Mouse (Mus musculus): ENCODE measurements around the gene Tcp11l2. TPM values are rescaled to one million over a fixed set of nuclear protein-coding genes. Genes with fewer than 3 reads are reported as not detected.

Gene Tcp11l2
- 10 to 100 TPM; 20.8 to 24.9 TPM for total RNA-seq (2021)

GRCm38 (mm10) chr10:84576395-84577070 is at the start of gene Tcp11l2:
Gene Tcp11l2 (plus strand): TSS chr10:84576626.
- intact Hi-C loops (cut with DNase I) = loop anchor here (5.0 kb wide), 1 partner anchor 44 kb away; the partner anchor contains the start of gene Ckap4
- DNase-seq (ENCODE audit: low spot score in 2 of 2) = peak; percentile 90 to 92

DNA sequence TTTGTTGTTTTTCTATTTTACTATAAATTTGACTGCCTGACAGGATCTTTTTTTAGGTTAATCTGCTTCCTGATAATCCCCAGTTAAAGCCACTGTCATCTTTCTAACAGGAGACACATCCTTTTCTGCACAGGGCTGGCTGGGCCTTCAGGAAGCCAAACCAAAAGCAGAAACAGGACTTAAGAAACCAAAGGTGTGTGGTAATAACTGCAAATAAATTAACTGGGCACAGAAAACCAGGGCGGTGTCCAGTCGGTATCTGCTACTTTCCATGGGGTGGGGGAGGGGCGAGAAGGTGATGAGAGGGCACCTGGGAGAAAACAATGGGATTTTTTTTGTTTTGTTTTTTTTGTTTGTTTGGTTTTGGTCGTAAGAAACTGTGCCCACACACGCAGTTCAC is 49.4 kb upstream of the Tcp11l2 start:
- no peak for DNase-seq (ENCODE audit: low spot score in 2 of 2)
- intact Hi-C loops (cut with DNase I) = no loop called here

DNA sequence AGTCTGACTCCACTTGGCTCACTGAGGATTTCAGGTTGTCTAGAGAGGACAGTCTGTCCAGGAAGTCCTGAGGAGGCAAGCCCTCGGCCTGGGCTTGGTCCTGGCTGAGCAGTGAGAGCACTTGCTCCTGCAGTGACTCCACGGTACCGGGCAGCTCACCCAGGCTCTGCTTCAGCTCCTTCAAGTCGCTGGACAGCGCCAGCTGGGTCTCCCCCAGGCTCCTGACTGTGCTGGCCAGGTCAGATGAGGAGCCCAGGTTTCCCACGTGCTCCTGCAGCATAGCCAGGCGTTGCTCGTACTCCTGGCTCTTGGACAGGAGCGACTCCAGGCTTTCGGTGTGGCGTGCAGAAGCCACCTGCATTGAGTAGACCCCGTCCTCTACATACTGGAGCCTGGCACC is 48.8 kb upstream of the Tcp11l2 start:
- DNase-seq (ENCODE audit: low spot score in 2 of 2) = no peak
- intact Hi-C loops (cut with DNase I) = no loop called here

DNA sequence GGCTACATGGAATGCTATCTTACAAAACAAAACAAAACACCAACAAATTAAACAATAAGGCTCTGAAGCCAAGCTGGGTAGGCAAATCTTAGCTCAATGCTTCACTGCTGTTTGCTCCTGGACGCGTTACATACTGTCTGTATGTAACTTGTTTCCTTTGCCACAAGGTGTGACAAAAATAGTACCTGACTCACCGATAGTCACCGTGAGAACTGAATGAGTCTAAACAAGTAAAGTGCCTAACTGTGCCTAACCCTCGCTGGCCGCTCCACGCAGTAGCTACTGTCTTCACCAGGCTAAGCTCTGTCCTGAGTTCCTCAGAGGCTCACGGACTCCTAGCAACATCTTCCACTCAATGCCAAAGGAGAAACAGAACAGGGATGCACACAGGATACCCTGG is 46.0 kb upstream of the Tcp11l2 start:
- DNase-seq (ENCODE audit: low spot score in 2 of 2) = no peak
- intact Hi-C loops (cut with DNase I) = loop anchor here (5.0 kb wide), 2 partner anchors 47 to 92 kb away; partner anchors contain the start of genes Polr3b and Tcp11l2

DNA sequence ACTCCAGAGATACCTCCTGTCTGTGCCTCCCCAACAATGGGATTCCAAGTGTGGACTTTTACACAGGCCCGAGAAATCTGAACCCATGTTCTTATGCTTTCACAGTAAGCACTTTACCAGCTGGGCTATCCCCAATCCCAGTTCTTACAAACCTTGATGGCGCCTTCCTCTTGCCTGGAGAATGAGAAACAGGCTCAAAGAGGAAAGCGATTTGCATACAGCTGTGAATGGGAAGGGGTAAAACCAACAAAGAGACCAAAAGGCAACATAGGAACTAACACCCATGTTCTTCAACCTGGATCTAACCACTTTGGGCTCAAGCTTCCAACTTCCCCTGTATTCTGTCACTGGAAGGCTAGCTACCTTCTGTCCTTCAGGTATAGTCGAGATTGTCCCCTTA is 44.9 kb upstream of the Tcp11l2 start:
- intact Hi-C loops (cut with DNase I) = loop anchor here (5.0 kb wide), 2 partner anchors 46 to 91 kb away; partner anchors contain the start of genes Polr3b and Tcp11l2
- DNase-seq (ENCODE audit: low spot score in 2 of 2) = no peak

DNA sequence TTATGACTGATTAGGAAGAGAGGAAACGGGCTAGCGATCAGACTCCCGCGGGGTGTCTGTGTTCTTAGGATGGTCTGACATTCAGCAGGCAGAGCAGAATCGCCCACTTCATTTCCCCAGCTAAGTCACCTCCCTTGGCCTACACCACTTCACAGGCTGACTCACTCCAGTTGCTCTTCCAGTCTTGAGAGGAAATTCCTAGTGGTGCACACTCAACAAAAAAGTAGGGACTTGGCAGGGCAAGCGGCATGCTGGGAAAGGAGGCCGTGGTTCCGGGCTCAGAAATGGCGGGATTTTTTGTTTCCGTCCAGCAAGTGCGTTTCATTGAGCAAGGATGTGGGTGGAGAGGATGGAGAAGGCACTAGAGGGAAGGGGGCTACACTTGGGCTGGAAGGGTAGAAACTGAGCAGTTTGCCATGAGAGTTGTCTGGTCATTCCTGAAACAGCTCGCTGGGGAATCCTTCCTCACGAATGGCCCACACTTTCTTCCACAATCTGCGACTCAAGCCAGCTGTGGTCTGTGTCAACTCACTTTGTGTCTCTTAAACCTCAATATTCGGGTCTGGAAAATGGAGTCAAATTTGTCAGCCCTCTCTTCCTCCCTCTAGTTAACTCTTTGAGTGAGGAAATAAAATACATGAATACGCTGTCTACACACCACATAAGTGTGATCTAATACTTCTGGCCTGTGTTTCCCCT is 44.1 kb upstream of the Tcp11l2 start:
- intact Hi-C loops (cut with DNase I) = loop anchor here (5.0 kb wide), 2 partner anchors 45 to 90 kb away; partner anchors contain the start of genes Polr3b and Tcp11l2
- DNase-seq (ENCODE audit: low spot score in 2 of 2) = no peak

- intact Hi-C loops (cut with DNase I) = loop anchor here (5.0 kb wide), 2 partner anchors 44 to 89 kb away; partner anchors contain the start of genes Polr3b and Tcp11l2
- peak; percentile 37 to 65 for DNase-seq (ENCODE audit: low spot score in 2 of 2)
These were observed 43.2 kb upstream of the Tcp11l2 start for GRCm38 (mm10) chr10:84532911-84533882.

GRCm38 (mm10) chr10:84533912-84534671 is 42.3 kb upstream of the Tcp11l2 start, which contains the start of gene Ckap4:
Gene Ckap4 (minus strand): TSS chr10:84534062.
- intact Hi-C loops (cut with DNase I) = loop anchor here (5.0 kb wide), 2 partner anchors 43 to 88 kb away; partner anchors contain the start of genes Polr3b and Tcp11l2
- DNase-seq (ENCODE audit: low spot score in 2 of 2) = peak; percentile 42 to 68

DNA sequence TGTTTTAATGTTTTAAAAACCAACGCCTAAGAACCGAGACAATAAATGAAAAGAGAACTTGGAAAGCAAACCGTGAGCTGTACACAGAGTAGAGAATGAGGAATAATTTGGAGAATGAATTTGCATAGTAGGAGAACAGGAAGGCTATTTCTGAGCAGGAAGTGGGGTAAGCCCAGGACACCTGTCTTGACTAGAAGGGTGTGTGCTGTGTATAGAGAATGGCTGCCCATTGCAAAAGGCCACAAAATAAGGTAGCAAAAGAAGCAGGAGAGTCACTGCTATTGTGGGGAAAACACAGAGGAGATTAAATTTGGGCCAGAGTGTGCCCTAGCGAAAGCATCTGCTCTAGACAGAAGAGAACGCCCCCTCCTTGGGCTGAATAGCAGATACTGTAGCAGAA is 41.0 kb upstream of the Tcp11l2 start:
- DNase-seq (ENCODE audit: low spot score in 2 of 2) = no peak
- intact Hi-C loops (cut with DNase I) = no loop called here

DNA sequence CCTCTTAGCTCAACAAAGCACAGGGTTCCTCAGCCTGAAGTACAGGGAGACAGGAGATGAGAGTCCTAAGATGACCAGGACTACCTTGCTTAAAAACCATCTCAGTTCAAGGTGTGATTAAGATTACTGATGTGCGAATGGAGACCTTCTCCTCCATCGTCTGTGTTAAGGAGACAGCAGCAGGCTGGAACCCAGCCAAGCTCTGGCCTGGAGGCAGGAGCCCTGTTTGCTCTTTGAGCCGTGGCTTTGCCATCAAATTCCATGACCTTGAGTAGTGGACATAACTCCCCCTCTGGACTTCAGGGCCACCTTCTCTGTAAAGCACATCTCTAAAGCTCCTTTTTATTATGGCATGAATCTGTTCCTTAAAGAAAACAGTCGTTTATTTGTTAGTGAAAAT is 40.6 kb upstream of the Tcp11l2 start:
- DNase-seq (ENCODE audit: low spot score in 2 of 2) = no peak
- intact Hi-C loops (cut with DNase I) = no loop called here

DNA sequence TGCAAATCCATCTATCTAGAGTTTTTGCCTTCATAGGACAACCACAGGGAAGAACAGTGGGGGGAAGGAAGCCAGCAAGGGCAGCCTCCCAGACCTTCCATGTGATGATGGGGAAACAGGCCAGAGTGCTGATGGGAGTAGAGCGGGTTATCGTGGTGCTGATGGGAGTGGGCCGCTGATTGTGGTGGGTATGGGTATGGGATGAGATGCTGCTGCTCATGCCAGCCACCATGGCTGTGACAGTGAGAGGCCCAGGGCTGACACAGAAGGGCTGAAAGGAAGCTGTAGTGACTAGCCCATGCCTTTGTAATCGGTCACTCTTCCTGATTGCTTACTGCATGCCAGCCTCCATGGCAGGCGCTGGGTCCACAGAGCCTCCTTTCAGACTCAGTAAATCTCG is 36.8 kb upstream of the Tcp11l2 start:
- intact Hi-C loops (cut with DNase I) = no loop called here
- DNase-seq (ENCODE audit: low spot score in 2 of 2) = no peak

DNA sequence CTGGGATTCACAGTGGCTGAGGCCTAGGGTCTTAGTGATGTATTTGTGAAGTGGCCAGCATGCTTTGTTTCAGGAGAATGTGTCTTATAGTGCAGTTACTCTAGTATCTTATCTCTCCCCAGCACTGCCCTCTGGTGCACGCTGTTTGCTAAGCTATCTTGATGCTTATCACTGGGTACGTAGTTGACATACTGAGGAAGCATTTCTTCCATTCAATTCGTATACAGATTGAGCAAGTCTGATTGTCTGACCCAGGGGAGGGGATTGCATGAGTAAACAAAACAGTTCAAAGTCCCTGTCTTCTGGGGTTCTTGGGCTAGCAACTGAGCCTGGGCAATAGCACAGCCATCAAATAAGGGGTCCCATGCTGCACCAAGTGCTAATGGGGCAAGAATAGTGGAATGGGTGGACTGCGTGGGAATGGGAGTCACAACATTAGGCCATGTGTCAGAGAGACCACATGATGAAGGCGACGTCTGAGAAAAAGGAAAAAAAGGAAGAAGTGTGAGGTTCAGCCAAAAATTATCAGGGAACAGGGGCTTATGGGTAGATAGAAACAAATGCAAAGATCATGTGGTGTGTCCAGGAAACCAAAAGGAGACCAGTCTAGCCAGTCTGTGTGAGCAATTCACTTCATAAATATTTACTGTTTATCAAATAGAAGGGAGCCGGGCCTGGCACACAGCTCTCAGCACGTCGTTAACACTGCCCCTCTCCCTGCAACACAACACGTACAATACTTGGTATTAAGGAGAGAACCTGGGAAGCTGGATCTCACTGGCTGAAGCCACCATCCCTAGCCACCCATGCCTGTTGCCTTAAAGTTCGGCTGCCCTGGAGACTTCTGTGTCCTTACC is 33.4 kb upstream of the Tcp11l2 start:
- no peak for DNase-seq (ENCODE audit: low spot score in 2 of 2)
- intact Hi-C loops (cut with DNase I) = no loop called here

DNA sequence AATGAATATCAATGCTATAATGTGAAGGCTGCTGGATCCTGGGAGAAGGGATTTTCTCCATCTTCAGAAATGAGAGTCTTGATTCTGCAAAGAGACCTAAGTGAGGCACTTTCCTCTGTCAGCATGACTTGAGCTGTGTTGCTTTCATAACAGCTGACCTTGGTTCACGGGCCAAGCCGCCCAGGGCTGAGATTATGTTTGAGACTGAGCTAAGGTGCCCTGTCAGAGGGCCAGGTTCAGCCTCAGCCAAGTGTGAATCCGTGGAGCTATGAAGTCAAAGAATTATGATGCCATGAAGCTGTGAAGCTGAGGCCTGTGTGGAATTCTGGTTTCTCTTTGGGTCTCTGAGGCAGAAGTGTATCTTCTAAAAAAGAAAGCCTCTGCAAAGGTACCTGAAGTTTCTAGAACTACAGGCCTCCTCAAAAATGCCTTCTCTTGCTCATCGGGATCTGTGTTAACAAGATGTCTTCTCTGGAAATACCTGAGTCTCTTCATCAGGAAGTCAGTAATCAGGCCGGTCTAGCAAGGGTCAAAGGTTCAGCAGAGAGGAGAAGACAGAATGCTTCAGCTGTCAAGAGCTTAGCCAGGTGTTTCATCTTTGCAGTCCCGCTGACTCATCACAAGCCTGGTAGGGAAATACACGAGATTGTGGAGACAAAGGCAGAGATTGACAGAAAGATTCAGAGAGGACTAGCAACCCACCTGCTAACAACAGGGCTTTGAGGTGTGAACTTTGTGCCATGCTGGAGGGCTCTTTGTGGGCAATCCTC is 31.4 kb upstream of the Tcp11l2 start:
- intact Hi-C loops (cut with DNase I) = no loop called here
- DNase-seq (ENCODE audit: low spot score in 2 of 2) = no peak

GRCm38 (mm10) chr10:84549146-84549919 is 27.1 kb upstream of the Tcp11l2 start:
- intact Hi-C loops (cut with DNase I) = no loop called here
- no peak for DNase-seq (ENCODE audit: low spot score in 2 of 2)

DNA sequence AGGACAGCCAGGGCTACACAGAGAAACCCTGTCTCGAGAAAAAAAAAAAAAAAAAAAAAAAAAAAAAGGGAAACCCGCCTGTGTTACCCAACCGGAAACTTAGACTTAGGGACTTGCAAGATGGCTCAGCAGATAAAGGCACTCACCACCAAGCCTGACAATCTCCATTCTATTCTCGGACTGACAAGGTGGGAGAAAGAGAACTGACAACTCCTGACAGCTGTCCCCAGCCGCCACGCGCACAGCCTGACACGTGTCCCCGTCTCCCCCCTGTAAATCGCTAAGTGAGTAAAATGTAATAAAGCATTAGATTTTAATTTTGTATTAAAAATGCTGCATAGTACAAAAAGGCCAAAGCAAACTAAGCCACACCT is 26.5 kb upstream of the Tcp11l2 start:
- DNase-seq (ENCODE audit: low spot score in 2 of 2) = no peak
- intact Hi-C loops (cut with DNase I) = no loop called here

DNA sequence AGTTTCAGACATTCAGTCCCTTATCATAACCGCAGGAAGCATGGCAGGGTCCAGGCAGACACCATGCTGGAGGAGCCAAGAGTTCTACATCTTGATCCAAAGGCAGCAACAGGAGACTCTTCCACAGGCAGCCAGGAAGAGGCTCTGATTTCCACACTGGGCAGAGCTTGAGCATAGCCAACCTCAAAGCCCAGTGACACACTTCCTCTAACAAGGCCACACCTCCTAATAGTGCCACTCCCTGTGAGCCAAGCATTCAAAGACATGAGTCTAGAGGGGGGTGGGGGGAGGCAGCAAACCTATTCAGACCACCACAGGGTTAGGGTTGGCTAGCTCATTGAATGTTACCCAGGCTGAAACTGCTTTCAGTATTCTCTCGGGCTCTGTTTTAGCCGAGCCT is 24.6 kb upstream of the Tcp11l2 start:
- intact Hi-C loops (cut with DNase I) = no loop called here
- no peak for DNase-seq (ENCODE audit: low spot score in 2 of 2)

DNA sequence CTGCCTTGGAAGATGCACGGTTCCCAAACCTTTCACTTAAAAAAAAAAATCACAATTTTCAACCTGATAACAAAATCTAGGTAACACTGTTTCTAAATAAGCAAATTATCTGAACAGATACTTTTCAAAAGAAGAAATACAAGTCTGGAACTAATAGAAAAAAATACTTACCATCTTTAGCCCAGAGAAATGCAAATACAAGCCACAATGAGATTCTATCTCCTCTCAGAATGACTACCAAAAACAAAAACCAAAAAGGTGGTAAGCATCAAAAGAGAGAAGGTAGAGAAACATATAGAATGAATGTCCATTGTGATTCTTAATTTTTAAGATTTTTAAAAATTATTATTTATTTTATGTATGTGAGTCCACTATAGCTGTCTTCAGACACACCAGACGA is 23.9 kb upstream of the Tcp11l2 start:
- no peak for DNase-seq (ENCODE audit: low spot score in 2 of 2)
- intact Hi-C loops (cut with DNase I) = no loop called here

All from left cerebral cortex, postnatal 36 days (tissue).